Mouse (Mus musculus) megakaryocyte, adult 5-6 weeks (primary cell): ENCODE measurements around the gene Hist1h3f. TPM values are rescaled to one million over a fixed set of nuclear protein-coding genes. Genes with fewer than 3 reads are reported as not detected.
"Not testable (repeated sequence)": the region's sequence is repeated elsewhere in the genome, so short reads cannot be mapped to it uniquely, and the experiment has no call there.

Experiments
- ATAC-seq: 2 replicates; pipeline ENCODE4 v1.8.0; 2016; ENCODE audit warnings: mild to moderate bottlenecking, inconsistent platforms; ENCODE audit not compliant: poor library complexity, severe bottlenecking
- total RNA-seq, 2 experiments: library from RNA; stranded (forward) in 1 of 2; stranded (reverse) in 1 of 2; fragments of 153-499, 151-499 nt in 1 of 2; fragments of 221-1000, 200-1000 nt in 1 of 2; gene quantifications; 2 replicates each; pipeline versions ENCODE4 v1.2.3 to v1.2.4; 2015 to 2017

Hist1h3f gene
- total RNA-seq, 2 experiments from 2014 or later = 48.7 to 145 TPM

- ATAC-seq = peak; percentile 72
Observed at GRCm38 (mm10) chr13:23581408-23582218, 37.8 kb downstream of the Hist1h3f start, which contains the start of gene Hist1h4d. Gene Hist1h4d (plus strand): TSS chr13:23581598.

GRCm38 (mm10) chr13:23582219-23583056 lies 38.6 kb downstream of the Hist1h3f start:
- no peak for ATAC-seq

GRCm38 (mm10) chr13:23583387-23584068 lies 39.7 kb downstream of the Hist1h3f start:
- ATAC-seq = no peak

GRCm38 (mm10) chr13:23584331-23584730 lies 40.5 kb downstream of the Hist1h3f start:
- ATAC-seq = no peak

GRCm38 (mm10) chr13:23585029-23585441 lies 41.2 kb downstream of the Hist1h3f start:
- ATAC-seq = peak; percentile 36

- peak; percentile 73 for ATAC-seq
Observed at GRCm38 (mm10) chr13:23585442-23586098, 41.7 kb downstream of the Hist1h3f start.

GRCm38 (mm10) chr13:23586099-23586939 lies 42.5 kb downstream of the Hist1h3f start:
- ATAC-seq = no peak

- no peak for ATAC-seq
Observed at GRCm38 (mm10) chr13:23586940-23587225, 43.0 kb downstream of the Hist1h3f start.

GRCm38 (mm10) chr13:23591206-23591605 lies 47.4 kb downstream of the Hist1h3f start:
- ATAC-seq = no peak

- not testable (repeated sequence) for ATAC-seq
Observed at GRCm38 (mm10) chr13:23591886-23592285, 48.0 kb downstream of the Hist1h3f start.

- ATAC-seq = no peak
Observed at GRCm38 (mm10) chr13:23592614-23593013, 48.8 kb downstream of the Hist1h3f start.

GRCm38 (mm10) chr13:23593051-23593770 lies 49.4 kb downstream of the Hist1h3f start:
- no peak for ATAC-seq

Other genes with a start within 250 kb of the Hist1h3f start
Only the 30 nearest of the 34 such genes appear.
- 18.8 and 20.3 TPM in 2 replicates for gene Zfp322a, start 174.8 kb upstream of the Hist1h3f start, total RNA-seq (2015)
- gene Zfp322a, start 174.8 kb upstream of the Hist1h3f start, total RNA-seq (2017) = 39.8 and 46.7 TPM in 2 replicates
- gene Abt1, start 120.2 kb upstream of the Hist1h3f start, total RNA-seq (2015) = 5.1 and 5.2 TPM in 2 replicates
- gene Abt1, start 120.2 kb upstream of the Hist1h3f start, total RNA-seq (2017) = 6.8 and 11.2 TPM in 2 replicates
- gene Btn1a1, start 78.2 kb upstream of the Hist1h3f start, total RNA-seq (2015) = not detected in 2 replicates
- gene Btn1a1, start 78.2 kb upstream of the Hist1h3f start, total RNA-seq (2017) = not detected in 2 replicates
- gene Btn2a2, start 55.2 kb upstream of the Hist1h3f start, total RNA-seq (2015) = not detected in 2 replicates
- not detected in 2 replicates for gene Btn2a2, start 55.2 kb upstream of the Hist1h3f start, total RNA-seq (2017)
- 61.7 and 63.9 TPM in 2 replicates for gene Hist1h4h, start 13.0 kb upstream of the Hist1h3f start, total RNA-seq (2015)
- 1,033 and 1,202 TPM in 2 replicates for gene Hist1h4h, start 13.0 kb upstream of the Hist1h3f start, total RNA-seq (2017)
- 61.9 and 91.1 TPM in 2 replicates for gene Hist1h2af, start 10.1 kb upstream of the Hist1h3f start, total RNA-seq (2015)
- 1,786 and 1,821 TPM in 2 replicates for gene Hist1h2af, start 10.1 kb upstream of the Hist1h3f start, total RNA-seq (2017)
- gene Hist1h3g, start 8.6 kb upstream of the Hist1h3f start, total RNA-seq (2015) = 225 and 241 TPM in 2 replicates
- gene Hist1h3g, start 8.6 kb upstream of the Hist1h3f start, total RNA-seq (2017) = 441 and 668 TPM in 2 replicates
- 32.3 and 36.5 TPM in 2 replicates for gene Hist1h2bh, start 660 bp upstream of the Hist1h3f start, total RNA-seq (2015)
- gene Hist1h2bh, start 660 bp upstream of the Hist1h3f start, total RNA-seq (2017) = 143 and 176 TPM in 2 replicates
- 110 and 116 TPM in 2 replicates for gene Hist1h4f, start 7.6 kb downstream of the Hist1h3f start, total RNA-seq (2015)
- 2,488 and 3,291 TPM in 2 replicates for gene Hist1h4f, start 7.6 kb downstream of the Hist1h3f start, total RNA-seq (2017)
- gene Hist1h1d, start 9.2 kb downstream of the Hist1h3f start, total RNA-seq (2015) = 16.7 and 17.0 TPM in 2 replicates
- 182 and 184 TPM in 2 replicates for gene Hist1h1d, start 9.2 kb downstream of the Hist1h3f start, total RNA-seq (2017)
- 101 and 161 TPM in 2 replicates for gene Hist1h3e, start 18.3 kb downstream of the Hist1h3f start, total RNA-seq (2015)
- 295 and 358 TPM in 2 replicates for gene Hist1h3e, start 18.3 kb downstream of the Hist1h3f start, total RNA-seq (2017)
- 8.8 and 9.0 TPM in 2 replicates for gene Hist1h2ae, start 27.2 kb downstream of the Hist1h3f start, total RNA-seq (2015)
- gene Hist1h2ae, start 27.2 kb downstream of the Hist1h3f start, total RNA-seq (2017) = 272 and 274 TPM in 2 replicates
- 325 and 384 TPM in 2 replicates for gene Hist1h2bg, start 27.3 kb downstream of the Hist1h3f start, total RNA-seq (2015)
- 1,715 and 1,721 TPM in 2 replicates for gene Hist1h2bg, start 27.3 kb downstream of the Hist1h3f start, total RNA-seq (2017)
- gene Hist1h2bf, start 30.1 kb downstream of the Hist1h3f start, total RNA-seq (2015) = 449 and 490 TPM in 2 replicates
- 736 and 744 TPM in 2 replicates for gene Hist1h2bf, start 30.1 kb downstream of the Hist1h3f start, total RNA-seq (2017)
- 3.2 and 3.6 TPM in 2 replicates for gene Hist1h2ad, start 30.3 kb downstream of the Hist1h3f start, total RNA-seq (2015)
- gene Hist1h2ad, start 30.3 kb downstream of the Hist1h3f start, total RNA-seq (2017) = 93.7 and 99.2 TPM in 2 replicates
- 150 and 159 TPM in 2 replicates for gene Hist1h3d, start 31.7 kb downstream of the Hist1h3f start, total RNA-seq (2015)
- 86.3 and 96.3 TPM in 2 replicates for gene Hist1h3d, start 31.7 kb downstream of the Hist1h3f start, total RNA-seq (2017)
- gene Hist1h4d, start 37.5 kb downstream of the Hist1h3f start, total RNA-seq (2015) = 655 and 672 TPM in 2 replicates
- gene Hist1h4d, start 37.5 kb downstream of the Hist1h3f start, total RNA-seq (2017) = 1,182 and 1,443 TPM in 2 replicates
- 15.1 and 16.4 TPM in 2 replicates for gene Hist1h2be, start 77.1 kb downstream of the Hist1h3f start, total RNA-seq (2015)
- gene Hist1h2be, start 77.1 kb downstream of the Hist1h3f start, total RNA-seq (2017) = 110 and 115 TPM in 2 replicates
- gene Hist1h1e, start 78.5 kb downstream of the Hist1h3f start, total RNA-seq (2015) = 408 and 475 TPM in 2 replicates
- gene Hist1h1e, start 78.5 kb downstream of the Hist1h3f start, total RNA-seq (2017) = 457 and 467 TPM in 2 replicates
- 10.3 and 12.0 TPM in 2 replicates for gene Hist1h2ac, start 139.9 kb downstream of the Hist1h3f start, total RNA-seq (2015)
- 67.7 and 81.2 TPM in 2 replicates for gene Hist1h2ac, start 139.9 kb downstream of the Hist1h3f start, total RNA-seq (2017)
- gene Hist1h2bc, start 140.1 kb downstream of the Hist1h3f start, total RNA-seq (2015) = 40.3 and 42.6 TPM in 2 replicates
- 253 and 263 TPM in 2 replicates for gene Hist1h2bc, start 140.1 kb downstream of the Hist1h3f start, total RNA-seq (2017)
- 0.94 TPM in 1 of 2 replicates, not detected in the other for gene Hist1h1t, start 151.8 kb downstream of the Hist1h3f start, total RNA-seq (2015)
- gene Hist1h1t, start 151.8 kb downstream of the Hist1h3f start, total RNA-seq (2017) = 2.7 and 5.3 TPM in 2 replicates
- 60.8 and 62.1 TPM in 2 replicates for gene Hist1h4c, start 154.4 kb downstream of the Hist1h3f start, total RNA-seq (2015)
- gene Hist1h4c, start 154.4 kb downstream of the Hist1h3f start, total RNA-seq (2017) = 282 and 359 TPM in 2 replicates
- 12.3 and 17.1 TPM in 2 replicates for gene Hfe, start 166.8 kb downstream of the Hist1h3f start, total RNA-seq (2015)
- gene Hfe, start 166.8 kb downstream of the Hist1h3f start, total RNA-seq (2017) = 7.6 and 8.5 TPM in 2 replicates
- gene Hist1h1c, start 194.8 kb downstream of the Hist1h3f start, total RNA-seq (2015) = 179 and 186 TPM in 2 replicates
- 1,288 and 1,327 TPM in 2 replicates for gene Hist1h1c, start 194.8 kb downstream of the Hist1h3f start, total RNA-seq (2017)
- gene Hist1h3c, start 201.6 kb downstream of the Hist1h3f start, total RNA-seq (2015) = 115 and 119 TPM in 2 replicates
- 508 and 593 TPM in 2 replicates for gene Hist1h3c, start 201.6 kb downstream of the Hist1h3f start, total RNA-seq (2017)
- gene Hist1h2bb, start 202.7 kb downstream of the Hist1h3f start, total RNA-seq (2015) = 264 and 296 TPM in 2 replicates
- 5,681 and 7,839 TPM in 2 replicates for gene Hist1h2bb, start 202.7 kb downstream of the Hist1h3f start, total RNA-seq (2017)
- 64.3 and 114 TPM in 2 replicates for gene Hist1h2ab, start 207.1 kb downstream of the Hist1h3f start, total RNA-seq (2015)
- gene Hist1h2ab, start 207.1 kb downstream of the Hist1h3f start, total RNA-seq (2017) = 3,821 and 4,666 TPM in 2 replicates
- gene Hist1h3b, start 208.2 kb downstream of the Hist1h3f start, total RNA-seq (2015) = 495 and 572 TPM in 2 replicates
- 546 and 613 TPM in 2 replicates for gene Hist1h3b, start 208.2 kb downstream of the Hist1h3f start, total RNA-seq (2017)
- 64.8 and 95.3 TPM in 2 replicates for gene Hist1h4b, start 213.0 kb downstream of the Hist1h3f start, total RNA-seq (2015)
- gene Hist1h4b, start 213.0 kb downstream of the Hist1h3f start, total RNA-seq (2017) = 562 and 732 TPM in 2 replicates